In the genomic region with DNA sequence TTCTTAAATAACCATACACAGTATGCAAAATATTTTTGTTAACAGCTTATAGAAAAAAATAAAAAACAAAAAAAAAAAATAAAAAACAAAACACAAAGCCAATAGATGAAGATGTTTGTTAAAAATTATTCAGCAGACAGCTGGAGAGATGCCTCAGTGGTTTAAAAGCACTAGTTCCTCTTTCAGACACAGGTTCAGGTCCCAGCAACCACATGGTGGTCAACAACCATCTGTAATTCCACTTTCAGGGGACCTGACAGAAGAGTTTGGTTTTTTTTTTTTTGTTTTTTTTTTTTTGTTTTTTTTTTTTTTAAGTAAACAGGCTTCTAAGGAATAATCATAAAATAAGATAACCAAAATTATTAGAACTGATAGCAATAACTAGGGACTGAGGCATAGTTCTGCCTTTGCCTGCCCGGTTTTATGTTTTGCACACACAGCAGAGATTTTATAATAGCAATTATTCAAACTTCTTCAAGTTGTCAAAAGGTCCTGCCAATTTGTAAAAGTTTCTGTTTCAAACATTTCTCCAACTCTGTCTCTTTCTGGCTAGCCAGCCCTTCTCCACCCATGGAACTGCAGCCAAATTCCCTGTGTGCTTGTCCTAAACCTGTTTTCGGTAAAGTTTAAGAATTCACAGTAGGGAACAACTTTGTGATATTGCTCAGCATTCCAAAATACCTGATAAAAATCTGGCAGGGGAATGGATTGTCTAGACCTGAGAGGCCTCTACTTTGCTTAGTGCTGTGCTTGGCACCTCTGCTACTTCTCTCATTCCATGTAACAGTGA, we compare ENCODE assay signal across 16 mouse cellular contexts.
DNase-seq lines count a peak whose midpoint lies in the region; ATAC-seq lines count a peak whose summit lies in the region.
"Had no signal": no experiment of that assay in that cellular context is flagged by ENCODE, and none has a peak within 500 bp of the region (broad histone marks: within the 10 kb centered on the region; RNA-seq: fewer than 3 reads in every experiment).

No protein-coding gene starts in this region.

- 91% methylated on average over 2 of the region's 2 CpGs for WGBS in neural tube, embryonic 15.5 days

- H3K36me3 ChIP-seq in neural tube, embryonic 15.5 days = no peaks in the 10 kb centered on the region
- H3K36me3 ChIP-seq: embryonic facial prominence, embryonic 12.5 days; forebrain, embryonic 15.5 days had no signal

- H3K27me3 ChIP-seq in neural tube, embryonic 15.5 days (replicated peaks) = no peaks in the 10 kb centered on the region
- H3K27me3 ChIP-seq: embryonic facial prominence, embryonic 12.5 days; forebrain, embryonic 15.5 days had no signal

- peak; percentile 81 for ATAC-seq in megakaryocyte progenitor cell, adult 5-6 weeks (replicated peaks; ENCODE audit: poor library complexity)
- no peak for ATAC-seq in neural tube, embryonic 15.5 days (ENCODE audit: low FRiP score)
- ATAC-seq: forebrain, embryonic 15.5 days; hindbrain, postnatal 0 days had no signal

- no peak overlapping the region for H3K4me3 ChIP-seq in neural tube, embryonic 15.5 days (replicated peaks)
- H3K4me3 ChIP-seq: embryonic facial prominence, embryonic 12.5 days; forebrain, embryonic 15.5 days had no signal

- H3K9ac ChIP-seq in neural tube, embryonic 15.5 days (replicated peaks) = no peak overlapping the region
- H3K9ac ChIP-seq: embryonic facial prominence, embryonic 12.5 days; forebrain, embryonic 15.5 days had no signal

- H3K27ac ChIP-seq in neural tube, embryonic 15.5 days (replicated peaks) = no peak overlapping the region
- H3K27ac ChIP-seq: embryonic facial prominence, embryonic 12.5 days; forebrain, embryonic 15.5 days; hindbrain, postnatal 0 days had no signal

- no peaks in the 10 kb centered on the region for H3K4me1 ChIP-seq in neural tube, embryonic 15.5 days
- H3K4me1 ChIP-seq: embryonic facial prominence, embryonic 12.5 days; forebrain, embryonic 15.5 days had no signal

- peak; percentile 37 for DNase-seq in adrenal gland, postnatal 14 days
- DNase-seq in adrenal gland, adult (ENCODE audit: inconsistent age in 2 of 2, low spot score in 1 of 2) = no peak
- DNase-seq in spleen, postnatal 36 days (ENCODE audit: low spot score in 2 of 2) = peak; percentile 47 to 51
- no peak for DNase-seq in spleen, adult 12 weeks (ENCODE audit: low spot score)
- peak; percentile 11 for DNase-seq in gastrocnemius, postnatal 10 days
- DNase-seq in neural tube, embryonic 10.5 days (ENCODE audit: extremely low spot score, low spot score) = no peak
- DNase-seq: adrenal gland, postnatal 25 days; cerebellum, adult 11-12 months; liver; spleen, adult 18-20 months; thymus, adult 2 months had no signal

- H3K4me2 ChIP-seq in neural tube, embryonic 15.5 days = no peak overlapping the region
- H3K4me2 ChIP-seq: embryonic facial prominence, embryonic 12.5 days; forebrain, embryonic 15.5 days had no signal

- H3K9me3 ChIP-seq in neural tube, embryonic 15.5 days (replicated peaks) = no peaks in the 10 kb centered on the region
- H3K9me3 ChIP-seq: embryonic facial prominence, embryonic 12.5 days; forebrain, embryonic 15.5 days had no signal

Comparison
In these comparisons a context has a peak if more than half of its experiments do, and no peak if none do; other contexts are left out.
1. DNase-seq: peak in adrenal gland, postnatal 14 days (single experiment), spleen, postnatal 36 days (2 of 2) and gastrocnemius, postnatal 10 days (single experiment); none in adrenal gland, adult (0 of 2), spleen, adult 12 weeks (single experiment) and neural tube, embryonic 10.5 days (single experiment).